Mouse (Mus musculus) heart, embryonic 16.5 days (tissue): ENCODE results near the gene Gdpd5. TPM values are rescaled to one million over a fixed set of nuclear protein-coding genes. Genes with fewer than 3 reads are reported as not detected.

ENCODE experiments used
- ATAC-seq: fragments of 200-750 bp; cut with Nextera tagmentation; replicated peaks from 2 replicates; pipeline ENCODE4 v1.8.0; 2017; ENCODE audit warnings: moderate number of reproducible peaks; ENCODE audit not compliant: insufficient read depth, low FRiP score; ENCODE audit errors: extremely low read depth
- H3K27ac ChIP-seq: fragments of 300-500 bp; sonication (generic); 2 replicates; pipeline ENCODE4 v1.5.1; 2014; ENCODE audit warnings: mild to moderate bottlenecking, low read length, control low read depth, moderate library complexity
- H3K27me3 ChIP-seq: fragments of 300-500 bp; sonication (generic); 2 replicates; pipeline ENCODE4 v1.6.1; 2014; ENCODE audit warnings: low read length, mixed read lengths; ENCODE audit not compliant: control insufficient read depth, insufficient read depth
- H3K36me3 ChIP-seq: fragments of 300-500 bp; sonication (generic); 2 replicates; pipeline ENCODE4 v1.6.1; 2014; ENCODE audit not compliant: control insufficient read depth, insufficient read depth
- H3K4me1 ChIP-seq: fragments of 300-500 bp; sonication (generic); 2 replicates; pipeline ENCODE4 v1.6.1; 2014; ENCODE audit warnings: low read length, mixed read lengths; ENCODE audit not compliant: control insufficient read depth, insufficient read depth
- H3K4me2 ChIP-seq: fragments of 300-500 bp; sonication (generic); 2 replicates; pipeline ENCODE4 v1.6.1; 2014; ENCODE audit warnings: low read depth, mild to moderate bottlenecking, control low read depth, low read length
- H3K4me3 ChIP-seq: fragments of 300-500 bp; sonication (generic); 2 replicates; pipeline ENCODE4 v1.5.1; 2014; ENCODE audit warnings: mild to moderate bottlenecking, control low read depth, low read length
- H3K9ac ChIP-seq: fragments of 300-500 bp; sonication (generic); 2 replicates; pipeline ENCODE4 v1.6.1; 2014; ENCODE audit warnings: low read length, control low read depth
- H3K9me3 ChIP-seq: fragments of 300-500 bp; sonication (generic); replicated peaks from 2 replicates; pipeline ENCODE4 v1.6.1; 2016; ENCODE audit warnings: low read length; ENCODE audit not compliant: control insufficient read depth
- WGBS: fragments of 180-500 bp; shearing (Covaris S2); extraction: QIAGEN DNeasy Blood & Tissue Kit; methylation state at CpG from one replicate; pipeline ENCODE4 v1.1.7; 2014; 5-methylcytosine and 5-hydroxymethylcytosine counted together
- polyA plus RNA-seq: library from polyadenylated mRNA; unstranded; fragments of >200 nt; fragmentation: Nextera tagmentation; extraction: Ambion mirVana; gene quantifications from 2 replicates; pipeline ENCODE4 v1.2.1, GENCODE M21; 2015

Gene Gdpd5
- polyA plus RNA-seq, 1 experiment from 2014 or later: 26.9 TPM

- ATAC-seq: peak; percentile 23; the same call in 1 of the 2 replicates
- H3K4me2 ChIP-seq: peak overlapping the region; percentile 83
- H3K27me3 ChIP-seq: no peaks in the 10 kb centered on the region
Measured at GRCm38 (mm10) chr7:99384101-99384611, 2.9 kb downstream of the Gdpd5 start.

GRCm38 (mm10) chr7:99386030-99386429 is 4.8 kb downstream of the Gdpd5 start:
- H3K9me3 ChIP-seq: no peaks in the 10 kb centered on the region
- H3K9ac ChIP-seq: no peak overlapping the region
- no peak overlapping the region for H3K4me3 ChIP-seq
- H3K27me3 ChIP-seq: no peaks in the 10 kb centered on the region
- no peak overlapping the region for H3K27ac ChIP-seq
- 60% methylated on average over 5 of the region's 5 CpGs for WGBS
- ATAC-seq: no peak
- peaks cover 57% of the 10 kb centered on the region for H3K4me1 ChIP-seq
- H3K36me3 ChIP-seq: peaks cover 10% of the 10 kb centered on the region
- no peak overlapping the region for H3K4me2 ChIP-seq

More at GRCm38 (mm10) chr7:99384101-99384611, 2.9 kb downstream of the Gdpd5 start:
- Histone ChIP-seq H3K36me3 (peaks cover 10% of the 10 kb centered on the region), H3K4me1 (peaks cover 46% of the 10 kb centered on the region), H3K9ac (peak overlapping the region; percentile 92), H3K9me3 (no peaks in the 10 kb centered on the region), H3K4me3 (peak overlapping the region; percentile 65), H3K27ac (peak overlapping the region; percentile 94)
- WGBS: 10% methylated on average over 4 of the region's 4 CpGs

GRCm38 (mm10) chr7:99386811-99387210 is 5.6 kb downstream of the Gdpd5 start:
- peaks cover 10% of the 10 kb centered on the region for H3K36me3 ChIP-seq
- H3K4me1 ChIP-seq: peaks cover 57% of the 10 kb centered on the region
- no peak overlapping the region for H3K27ac ChIP-seq
- ATAC-seq: no peak
- H3K27me3 ChIP-seq: no peaks in the 10 kb centered on the region
- H3K4me3 ChIP-seq: no peak overlapping the region
- WGBS: 91% methylated on average over 4 of the region's 4 CpGs
- H3K9ac ChIP-seq: no peak overlapping the region
- H3K4me2 ChIP-seq: no peak overlapping the region
- H3K9me3 ChIP-seq: no peaks in the 10 kb centered on the region

GRCm38 (mm10) chr7:99387356-99387755 is 6.1 kb downstream of the Gdpd5 start:
- peaks cover 57% of the 10 kb centered on the region for H3K4me1 ChIP-seq

DNA sequence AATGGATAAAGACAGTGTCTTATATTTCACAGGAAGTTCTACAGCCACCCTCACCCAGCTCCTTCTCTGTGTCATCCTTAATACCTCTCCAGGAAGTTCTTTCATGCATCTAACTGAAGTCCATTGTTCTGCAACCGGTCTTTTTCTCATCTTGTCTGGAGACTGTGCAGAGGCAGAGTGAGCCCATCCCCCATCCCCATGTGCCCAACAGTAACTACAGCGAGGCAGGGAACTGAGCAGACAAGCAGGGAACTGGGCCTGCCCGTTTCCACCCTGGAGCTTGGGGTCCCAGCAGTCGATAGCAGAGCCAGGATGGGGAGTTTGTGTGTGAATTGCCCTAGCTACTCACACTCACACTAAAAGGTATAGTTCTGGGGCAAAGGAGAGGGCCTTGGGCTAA is 9.3 kb downstream of the Gdpd5 start:
- no peak for ATAC-seq

More at GRCm38 (mm10) chr7:99387356-99387755, 6.1 kb downstream of the Gdpd5 start:
- Histone ChIP-seq H3K9ac (no peak overlapping the region), H3K27me3 (no peaks in the 10 kb centered on the region), H3K27ac (no peak overlapping the region), H3K4me2 (no peak overlapping the region), H3K9me3 (no peaks in the 10 kb centered on the region), H3K36me3 (peaks cover 10% of the 10 kb centered on the region), H3K4me3 (no peak overlapping the region)
- no peak for ATAC-seq
- WGBS: 82% methylated on average over 5 of the region's 5 CpGs

DNA sequence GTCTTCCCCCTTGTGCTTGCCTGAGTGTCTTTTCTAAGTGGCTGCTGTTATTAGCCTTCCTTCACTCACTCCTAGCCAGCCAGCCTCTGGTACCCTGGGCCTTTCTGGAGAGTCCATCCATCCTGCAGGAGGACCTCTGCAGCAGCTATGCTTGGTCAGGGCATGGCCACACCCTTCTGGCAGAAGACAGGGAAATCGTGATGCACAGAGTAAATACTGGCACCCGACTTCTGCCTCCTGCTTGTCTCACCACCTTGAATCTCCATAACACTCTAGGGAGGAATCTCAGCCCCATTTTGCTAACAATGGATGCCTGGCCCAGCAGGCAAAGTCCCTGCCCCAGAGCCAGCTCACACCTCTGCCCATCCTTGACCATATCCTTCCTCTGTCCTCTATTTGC is 11.5 kb downstream of the Gdpd5 start:
- H3K27me3 ChIP-seq: no peaks in the 10 kb centered on the region
- no peaks in the 10 kb centered on the region for H3K9me3 ChIP-seq
- H3K36me3 ChIP-seq: peaks cover 7% of the 10 kb centered on the region
- H3K4me3 ChIP-seq: no peak overlapping the region
- no peak for ATAC-seq
- WGBS: 68% methylated on average over 2 of the region's 2 CpGs
- no peak overlapping the region for H3K9ac ChIP-seq
- H3K4me1 ChIP-seq: peaks cover 45% of the 10 kb centered on the region
- no peak overlapping the region for H3K27ac ChIP-seq
- H3K4me2 ChIP-seq: no peak overlapping the region

More for the DNA sequence above, 9.3 kb downstream of the Gdpd5 start:
- peaks cover 10% of the 10 kb centered on the region for H3K36me3 ChIP-seq
- peaks cover 36% of the 10 kb centered on the region for H3K4me1 ChIP-seq
- H3K27ac ChIP-seq: no peak overlapping the region
- no peak overlapping the region for H3K9ac ChIP-seq
- no peak overlapping the region for H3K4me2 ChIP-seq
- H3K27me3 ChIP-seq: no peaks in the 10 kb centered on the region
- no peak overlapping the region for H3K4me3 ChIP-seq
- no peaks in the 10 kb centered on the region for H3K9me3 ChIP-seq
- whole genome bisulfite sequencing: 45% methylated on average over 4 of the region's 4 CpGs

DNA sequence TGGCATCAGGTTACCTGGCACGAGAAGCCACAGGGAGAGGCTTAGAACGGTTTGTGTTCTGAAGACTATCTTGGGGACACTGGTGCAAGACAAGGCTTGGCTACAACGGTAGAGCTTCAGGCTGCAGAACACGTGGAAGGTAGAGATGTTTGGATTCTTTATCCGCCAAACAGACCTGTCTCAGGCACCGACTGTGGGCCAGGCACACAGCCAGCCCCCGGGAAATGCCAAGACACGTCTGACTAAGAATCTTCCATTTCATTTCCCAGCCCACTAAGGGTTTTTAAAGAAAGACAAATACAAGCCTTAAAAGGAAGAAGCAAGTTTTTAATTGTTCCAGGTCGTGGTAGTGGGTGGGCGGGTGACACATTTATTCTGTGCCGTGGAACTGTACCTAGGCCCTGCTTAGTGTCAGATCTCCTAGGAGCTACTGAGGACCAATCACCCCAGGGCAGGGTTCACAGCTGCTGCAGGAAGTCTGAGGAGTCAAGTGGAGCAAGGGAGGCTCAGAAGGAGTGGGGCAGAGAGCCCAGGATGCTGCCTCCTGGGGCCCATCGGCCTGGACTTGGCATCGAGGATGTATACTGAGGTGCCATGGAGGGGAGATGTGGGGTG is 12.6 kb downstream of the Gdpd5 start:
- Histone ChIP-seq H3K4me2 (no peak overlapping the region), H3K9me3 (no peaks in the 10 kb centered on the region), H3K27ac (no peak overlapping the region), H3K36me3 (peaks cover under 1% of the 10 kb centered on the region), H3K4me1 (peaks cover 44% of the 10 kb centered on the region), H3K27me3 (no peaks in the 10 kb centered on the region), H3K9ac (no peak overlapping the region), H3K4me3 (no peak overlapping the region)
- no peak for ATAC-seq
- 72% methylated on average over 13 of the region's 13 CpGs for WGBS

GRCm38 (mm10) chr7:99395385-99395784 is 14.2 kb downstream of the Gdpd5 start:
- peak overlapping the region; percentile 65; the same call in 1 of the 2 replicates for H3K27ac ChIP-seq
- peaks cover 29% of the 10 kb centered on the region for H3K4me1 ChIP-seq
- no peaks in the 10 kb centered on the region for H3K9me3 ChIP-seq
- no peak overlapping the region for H3K4me2 ChIP-seq
- H3K4me3 ChIP-seq: no peak overlapping the region
- 84% methylated on average over 4 of the region's 4 CpGs for WGBS
- peaks cover 4% of the 10 kb centered on the region for H3K36me3 ChIP-seq
- H3K9ac ChIP-seq: peak overlapping the region; percentile 22; the same call in 1 of the 2 replicates
- ATAC-seq: no peak
- no peaks in the 10 kb centered on the region for H3K27me3 ChIP-seq

GRCm38 (mm10) chr7:99395908-99396616 is 14.8 kb downstream of the Gdpd5 start:
- Histone ChIP-seq H3K9ac (peak overlapping the region; percentile 22; the same call in 1 of the 2 replicates), H3K36me3 (peaks cover 4% of the 10 kb centered on the region), H3K27me3 (no peaks in the 10 kb centered on the region), H3K9me3 (no peaks in the 10 kb centered on the region), H3K4me3 (no peak overlapping the region), H3K27ac (peak overlapping the region; percentile 65), H3K4me1 (peaks cover 24% of the 10 kb centered on the region), H3K4me2 (no peak overlapping the region)
- WGBS: 51% methylated on average over 11 of the region's 11 CpGs
- peak; percentile 66 for ATAC-seq
